Mouse (Mus musculus) hindbrain, embryonic 14.5 days (tissue): ENCODE data around the gene Olfr782. TPM values are rescaled to one million over a fixed set of nuclear protein-coding genes. Genes with fewer than 3 reads are reported as not detected.

Source experiments
- ATAC-seq: fragments of 200-750 bp; cut with Nextera tagmentation; 2 replicates; pipeline ENCODE4 v1.8.0; 2017; ENCODE audit warnings: moderate number of reproducible peaks, mild to moderate bottlenecking, moderate TSS enrichment, moderate library complexity; ENCODE audit not compliant: low FRiP score
- DNase-seq: peaks from one replicate; pipeline ENCODE4 v3.0.0-alpha.2; 2015; ENCODE audit warnings: low spot score
- H3K27ac ChIP-seq: fragments of 300-500 bp; sonication (generic); 2 replicates; pipeline ENCODE4 v1.5.1; 2014; ENCODE audit warnings: mild to moderate bottlenecking, moderate library complexity
- H3K27me3 ChIP-seq: fragments of 300-500 bp; sonication (generic); 2 replicates; pipeline ENCODE4 v1.6.1; 2014; ENCODE audit warnings: mild to moderate bottlenecking, low read length, mixed read lengths; ENCODE audit not compliant: control insufficient read depth, insufficient read depth
- H3K36me3 ChIP-seq: fragments of 300-500 bp; sonication (generic); replicated peaks from 2 replicates; pipeline ENCODE4 v1.6.1; 2014; ENCODE audit not compliant: control insufficient read depth, insufficient read depth
- H3K4me1 ChIP-seq: fragments of 300-500 bp; sonication (generic); replicated peaks from 2 replicates; pipeline ENCODE4 v1.6.1; 2014; ENCODE audit warnings: antibody characterized with exemption, low read length, mixed read lengths; ENCODE audit not compliant: control insufficient read depth, insufficient read depth
- H3K4me2 ChIP-seq: fragments of 300-500 bp; sonication (generic); replicated peaks from 2 replicates; pipeline ENCODE4 v1.6.1; 2014; ENCODE audit warnings: mild to moderate bottlenecking, moderate library complexity
- H3K4me3 ChIP-seq: fragments of 300-500 bp; sonication (generic); replicated peaks from 2 replicates; pipeline ENCODE4 v1.5.1; 2014; ENCODE audit warnings: mild to moderate bottlenecking, low read length
- H3K9ac ChIP-seq: fragments of 300-500 bp; sonication (generic); 2 replicates; pipeline ENCODE4 v1.6.1; 2014
- H3K9me3 ChIP-seq: fragments of 300-500 bp; sonication (generic); 2 replicates; pipeline ENCODE4 v1.6.1; 2016; ENCODE audit warnings: low read length; ENCODE audit not compliant: control insufficient read depth
- WGBS: fragments of 180-500 bp; shearing (Covaris S2); extraction: QIAGEN DNeasy Blood & Tissue Kit; methylation state at CpG from one replicate; pipeline ENCODE4 v1.1.7; 2014; 5-methylcytosine and 5-hydroxymethylcytosine counted together
- polyA plus RNA-seq: library from polyadenylated mRNA; unstranded; fragments of >200 nt; fragmentation: Nextera tagmentation; extraction: Ambion mirVana; gene quantifications from 2 replicates; pipeline ENCODE4 v1.2.1, GENCODE M21; 2014

Olfr782 gene
- polyA plus RNA-seq, 1 experiment from 2014 or later, result not detected

GRCm38 (mm10) chr10:129400892-129401291 lies 52.2 kb downstream of the Olfr782 start:
- ATAC-seq, result no peak
- no peaks in the 10 kb centered on the region for H3K4me1 ChIP-seq

More at GRCm38 (mm10) chr10:129400892-129401291, 52.2 kb downstream of the Olfr782 start:
- DNase-seq, result no peak
- H3K4me3 ChIP-seq, result no peak overlapping the region
- no peaks in the 10 kb centered on the region for H3K9me3 ChIP-seq
- H3K27me3 ChIP-seq, result no peaks in the 10 kb centered on the region
- no peaks in the 10 kb centered on the region for H3K36me3 ChIP-seq
- 41% methylated on average over 5 of the region's 5 CpGs for WGBS
- no peak overlapping the region for H3K4me2 ChIP-seq
- H3K9ac ChIP-seq, result no peak overlapping the region
- H3K27ac ChIP-seq, result no peak overlapping the region

Other genes starting within 250 kb of the Olfr782 start
- gene Olfr768, start 249.5 kb upstream of the Olfr782 start, polyA plus RNA-seq, result not detected in 2 replicates
- not detected in 2 replicates for gene Olfr769, start 231.0 kb upstream of the Olfr782 start, polyA plus RNA-seq
- gene Olfr770, start 209.9 kb upstream of the Olfr782 start, polyA plus RNA-seq, result not detected in 2 replicates
- not detected in 2 replicates for gene Olfr771, start 184.1 kb upstream of the Olfr782 start, polyA plus RNA-seq
- gene Olfr772, start 170.9 kb upstream of the Olfr782 start, polyA plus RNA-seq, result not detected in 2 replicates
- not detected in 2 replicates for gene Olfr773, start 161.4 kb upstream of the Olfr782 start, polyA plus RNA-seq
- gene Olfr774, start 112.6 kb upstream of the Olfr782 start, polyA plus RNA-seq, result not detected in 2 replicates
- gene Olfr775, start 100.4 kb upstream of the Olfr782 start, polyA plus RNA-seq, result not detected in 2 replicates
- not detected in 2 replicates for gene Olfr776, start 89.7 kb upstream of the Olfr782 start, polyA plus RNA-seq
- not detected in 2 replicates for gene Olfr777, start 77.4 kb upstream of the Olfr782 start, polyA plus RNA-seq
- not detected in 2 replicates for gene Olfr780, start 30.7 kb upstream of the Olfr782 start, polyA plus RNA-seq
- not detected in 2 replicates for gene Olfr781, start 20.0 kb upstream of the Olfr782 start, polyA plus RNA-seq
- gene Olfr784, start 35.2 kb downstream of the Olfr782 start, polyA plus RNA-seq, result 0.09 and 0.10 TPM in 2 replicates
- gene Olfr785, start 56.6 kb downstream of the Olfr782 start, polyA plus RNA-seq, result not detected in 2 replicates
- gene Olfr786, start 78.5 kb downstream of the Olfr782 start, polyA plus RNA-seq, result not detected in 2 replicates
- gene Olfr787, start 113.0 kb downstream of the Olfr782 start, polyA plus RNA-seq, result not detected in 2 replicates
- gene Olfr788, start 122.1 kb downstream of the Olfr782 start, polyA plus RNA-seq, result not detected in 2 replicates
- gene Olfr789, start 135.9 kb downstream of the Olfr782 start, polyA plus RNA-seq, result not detected in 2 replicates
- gene Olfr790, start 149.6 kb downstream of the Olfr782 start, polyA plus RNA-seq, result not detected in 2 replicates
- gene Olfr791, start 172.9 kb downstream of the Olfr782 start, polyA plus RNA-seq, result not detected in 2 replicates
- not detected in 2 replicates for gene Olfr792, start 190.3 kb downstream of the Olfr782 start, polyA plus RNA-seq
- gene Olfr794, start 218.8 kb downstream of the Olfr782 start, polyA plus RNA-seq, result not detected in 2 replicates